Mouse (Mus musculus) right cerebral cortex, adult 2 months (tissue): Measurements from ENCODE around the gene 1700030K09Rik.

ENCODE experiments used
- DNase-seq, 2 experiments: peaks; one replicate each; pipeline ENCODE4 v3.0.0; 2021 to 2022; ENCODE audit warnings: low spot score in 2 of 2

Gene 1700030K09Rik

DNA sequence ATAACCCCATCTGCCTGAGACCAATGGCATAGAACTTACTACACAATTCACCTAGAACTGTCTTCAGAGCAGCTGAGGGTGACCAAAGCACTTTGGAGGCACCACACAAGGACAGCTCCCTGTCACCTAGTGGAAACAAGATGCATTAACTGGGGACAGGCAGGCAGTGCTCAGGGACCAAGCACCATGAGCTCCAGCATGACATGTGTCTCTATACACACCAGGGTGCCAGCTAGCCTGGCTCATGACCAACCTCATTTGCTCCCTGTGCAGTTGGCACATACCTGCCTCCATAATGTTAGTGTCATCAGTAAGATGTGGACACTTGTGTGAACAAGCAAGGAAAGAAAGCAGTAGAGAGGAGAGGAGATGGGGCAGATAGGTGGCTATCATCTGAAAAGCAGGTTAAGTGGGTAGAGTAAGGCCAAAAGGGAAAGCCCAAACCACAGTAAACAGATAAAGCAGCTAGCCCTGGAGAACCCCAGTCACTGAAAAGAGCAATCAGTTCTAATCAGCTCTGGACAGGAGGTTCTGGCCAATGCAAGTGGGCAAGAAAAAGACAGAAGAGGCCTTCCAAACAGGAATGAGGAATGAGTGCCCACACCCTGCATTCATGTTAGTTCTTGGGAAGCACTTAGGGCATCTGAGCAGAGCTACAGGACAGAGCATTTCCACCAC lies 61.1 kb downstream of the 1700030K09Rik start:
- DNase-seq = no peak

- no peak for DNase-seq
Observed at GRCm38 (mm10) chr8:72507505-72507904, 63.8 kb downstream of the 1700030K09Rik start.
